8 mouse cellular contexts compared by ENCODE assay signal in the genomic region with DNA sequence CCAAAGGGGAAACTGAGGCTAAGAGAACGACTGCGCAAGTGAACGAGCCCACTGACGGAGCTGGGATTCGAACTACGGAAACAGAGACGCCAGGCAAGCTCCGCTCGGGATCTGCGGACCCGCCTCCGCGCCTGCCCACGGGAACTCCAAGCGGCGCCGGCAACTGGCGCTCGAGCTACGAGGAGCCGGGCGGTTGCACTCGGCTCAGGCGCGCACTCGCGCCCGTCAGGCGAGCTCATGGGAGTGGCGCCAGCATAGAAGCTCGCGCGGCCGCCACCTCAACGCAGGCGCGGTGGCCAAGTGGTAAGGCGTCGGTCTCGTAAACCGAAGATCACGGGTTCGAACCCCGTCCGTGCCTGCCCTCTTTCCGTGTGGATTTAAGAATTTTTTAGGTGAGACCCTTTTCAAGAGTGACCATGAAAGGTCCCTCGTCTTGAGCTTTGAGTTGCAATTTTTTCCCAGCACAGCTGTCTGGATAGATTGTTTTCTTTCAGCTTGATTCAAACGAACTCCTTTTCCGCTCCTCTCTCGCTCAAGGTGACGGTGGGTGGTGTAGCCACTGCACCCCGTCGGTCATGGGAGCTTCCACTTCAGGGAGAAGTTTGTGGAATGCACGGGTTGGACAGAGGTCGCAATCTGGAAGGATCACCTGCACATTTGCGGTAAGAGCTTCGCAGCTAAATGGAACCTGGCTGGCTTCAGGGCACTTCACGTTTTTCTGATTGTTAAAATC.
A peak's percentile ranks its signal among the peaks of the same experiment; 100 is the strongest.
DNase-seq lines count a peak whose midpoint lies in the region; ATAC-seq and TF ChIP-seq lines count a peak whose summit lies in the region.

No protein-coding gene starts in this region.

- peak overlapping the region; percentile 67 for H3K4me2 ChIP-seq in embryonic facial prominence, embryonic 13.5 days
- peak overlapping the region; percentile 51 for H3K4me2 ChIP-seq in limb, embryonic 11.5 days (ENCODE audit: low read depth, severe bottlenecking)
- peak overlapping the region; percentile 64 for H3K4me2 ChIP-seq in midbrain, embryonic 13.5 days (replicated peaks)

- H3K27me3 ChIP-seq in embryonic facial prominence, embryonic 13.5 days = no peaks in the 10 kb centered on the region
- no peaks in the 10 kb centered on the region for H3K27me3 ChIP-seq in heart, adult 2 months (ENCODE audit: control insufficient read depth, insufficient read depth, low read length)
- no peaks in the 10 kb centered on the region for H3K27me3 ChIP-seq in kidney, adult 2 months (replicated peaks; ENCODE audit: control insufficient read depth, insufficient read depth, low read length)
- H3K27me3 ChIP-seq in limb, embryonic 11.5 days (ENCODE audit: control insufficient read depth, insufficient read depth, low read length) = no peaks in the 10 kb centered on the region
- no peaks in the 10 kb centered on the region for H3K27me3 ChIP-seq in midbrain, embryonic 13.5 days
- no peaks in the 10 kb centered on the region for H3K27me3 ChIP-seq in small intestine, adult 2 months (ENCODE audit: control insufficient read depth, insufficient read depth, low read length)

- under 1% methylated on average over 58 of the region's 58 CpGs for WGBS in embryonic facial prominence, embryonic 13.5 days
- under 1% methylated on average over 58 of the region's 58 CpGs for WGBS in heart, adult 2 months
- under 1% methylated on average over 58 of the region's 58 CpGs for WGBS in kidney, adult 2 months
- under 1% methylated on average over 58 of the region's 58 CpGs for WGBS in limb, embryonic 11.5 days
- under 1% methylated on average over 58 of the region's 58 CpGs for WGBS in midbrain, embryonic 13.5 days
- WGBS in small intestine, adult 2 months = under 1% methylated on average over 58 of the region's 58 CpGs

- DNase-seq in 3T3-L1 (ENCODE audit: low read depth, low spot score) = peak; percentile 94
- peak; percentile 95 to 98 for DNase-seq in adrenal gland, postnatal 4 days (ENCODE audit: low spot score in 2 of 2)
- peak; percentile 98 to 99 for DNase-seq in heart, adult 2 months
- peak; percentile 98 for DNase-seq in kidney, adult 2 months
- DNase-seq in limb, embryonic 11.5 days (ENCODE audit: low spot score) = peak; percentile 99

- no peaks in the 10 kb centered on the region for H3K36me3 ChIP-seq in embryonic facial prominence, embryonic 13.5 days
- H3K36me3 ChIP-seq in heart, adult 2 months (ENCODE audit: control insufficient read depth, insufficient read depth, low read length) = no peaks in the 10 kb centered on the region
- H3K36me3 ChIP-seq in kidney, adult 2 months (ENCODE audit: control insufficient read depth, insufficient read depth, low read length) = no peaks in the 10 kb centered on the region
- H3K36me3 ChIP-seq in limb, embryonic 11.5 days (ENCODE audit: control insufficient read depth, insufficient read depth, low read length) = no peaks in the 10 kb centered on the region
- H3K36me3 ChIP-seq in midbrain, embryonic 13.5 days = no peaks in the 10 kb centered on the region
- H3K36me3 ChIP-seq in small intestine, adult 2 months (ENCODE audit: control insufficient read depth, insufficient read depth, low read length) = no peaks in the 10 kb centered on the region

- ATAC-seq in embryonic facial prominence, embryonic 13.5 days (ENCODE audit: insufficient number of reproducible peaks, insufficient read depth, low FRiP score, low TSS enrichment, low read depth) = peak; percentile 90
- peak; percentile 92 for ATAC-seq in limb, embryonic 11.5 days (ENCODE audit: insufficient number of reproducible peaks, low FRiP score, low TSS enrichment, low read depth)
- ATAC-seq in midbrain, embryonic 13.5 days = peak; percentile 97

- peak; percentile 30 for TF ChIP-seq CTCF in heart, adult 2 months (IDR thresholded peaks at IDR 0.05)
- no peak for TF ChIP-seq CTCF in kidney, adult 2 months (conservative IDR thresholded peaks at IDR 0.05; ENCODE audit: insufficient read depth, insufficient read length, low read depth, low read length)
- TF ChIP-seq CTCF in small intestine, adult 2 months (IDR thresholded peaks at IDR 0.05; ENCODE audit: extremely low read depth, insufficient read length, insufficient replicate concordance, low read depth, low read length) = 0 out of 2 replicates have a peak, but pooled peaks have one; percentile 2

- no peaks in the 10 kb centered on the region for H3K9me3 ChIP-seq in embryonic facial prominence, embryonic 13.5 days
- H3K9me3 ChIP-seq in limb, embryonic 11.5 days (ENCODE audit: control insufficient read depth, low read length) = no peaks in the 10 kb centered on the region
- H3K9me3 ChIP-seq in midbrain, embryonic 13.5 days = no peaks in the 10 kb centered on the region

- H3K9ac ChIP-seq in embryonic facial prominence, embryonic 13.5 days = peak overlapping the region; percentile 70
- peak overlapping the region; percentile 67 for H3K9ac ChIP-seq in heart, adult 2 months (ENCODE audit: low read depth, low read length)
- peak overlapping the region; percentile 32 for H3K9ac ChIP-seq in limb, embryonic 11.5 days (ENCODE audit: low read length)
- H3K9ac ChIP-seq in midbrain, embryonic 13.5 days (replicated peaks) = peak overlapping the region; percentile 62

- H3K27ac ChIP-seq in embryonic facial prominence, embryonic 13.5 days = peak overlapping the region; percentile 18
- peak overlapping the region; percentile 70 for H3K27ac ChIP-seq in heart, adult 2 months
- no peak overlapping the region for H3K27ac ChIP-seq in kidney, adult 2 months (ENCODE audit: insufficient read depth, low read depth, low read length)
- H3K27ac ChIP-seq in limb, embryonic 11.5 days (replicated peaks; ENCODE audit: low read depth, low read length) = no peak overlapping the region
- peak overlapping the region; percentile 27; the same call in 1 of the 2 replicates for H3K27ac ChIP-seq in midbrain, embryonic 13.5 days
- H3K27ac ChIP-seq in small intestine, adult 2 months (ENCODE audit: insufficient read depth, low read depth, low read length) = no peak overlapping the region

- 0 out of 2 replicates have a peak, but pooled peaks cover 6% of the 10 kb centered on the region for H3K4me1 ChIP-seq in embryonic facial prominence, embryonic 13.5 days
- H3K4me1 ChIP-seq in heart, adult 2 months (ENCODE audit: control insufficient read depth, insufficient read depth, low read length) = no peaks in the 10 kb centered on the region; the same call in 1 of the 2 replicates
- no peaks in the 10 kb centered on the region for H3K4me1 ChIP-seq in kidney, adult 2 months (ENCODE audit: control insufficient read depth, insufficient read depth, low read length)
- no peaks in the 10 kb centered on the region; the same call in 1 of the 2 replicates for H3K4me1 ChIP-seq in limb, embryonic 11.5 days (ENCODE audit: control insufficient read depth, insufficient read depth, low read length)
- H3K4me1 ChIP-seq in midbrain, embryonic 13.5 days (replicated peaks) = peaks cover 8% of the 10 kb centered on the region
- no peaks in the 10 kb centered on the region for H3K4me1 ChIP-seq in small intestine, adult 2 months (ENCODE audit: control insufficient read depth, insufficient read depth, insufficient read length, low read length)

- peak; percentile 78; the same call in 1 of the 2 replicates for TF ChIP-seq EP300 in heart, adult 2 months (IDR thresholded peaks at IDR 0.05; ENCODE audit: insufficient read depth, low read depth, low read length)

- intact Hi-C loops in heart, adult 2 months (cut with DNase I) = no loop called here

- TF ChIP-seq POLR2A in heart, adult 2 months (IDR thresholded peaks at IDR 0.05; ENCODE audit: insufficient read depth, low read depth, low read length) = no peak
- no peak for TF ChIP-seq POLR2A in kidney, adult 2 months (IDR thresholded peaks at IDR 0.05; ENCODE audit: low read depth, low read length)
- peak; percentile 37; the same call in 1 of the 2 replicates for TF ChIP-seq POLR2A in small intestine, adult 2 months (IDR thresholded peaks at IDR 0.05; ENCODE audit: low read depth, low read length)

- peak overlapping the region; percentile 59 for H3K4me3 ChIP-seq in embryonic facial prominence, embryonic 13.5 days
- H3K4me3 ChIP-seq in heart, adult 2 months = peak overlapping the region; percentile 78
- peak overlapping the region; percentile 73 for H3K4me3 ChIP-seq in kidney, adult 2 months (ENCODE audit: insufficient read depth, low read depth, low read length)
- H3K4me3 ChIP-seq in limb, embryonic 11.5 days (ENCODE audit: low read depth, low read length) = peak overlapping the region; percentile 46
- H3K4me3 ChIP-seq in midbrain, embryonic 13.5 days (replicated peaks) = peak overlapping the region; percentile 58
- peak overlapping the region; percentile 78 for H3K4me3 ChIP-seq in small intestine, adult 2 months (ENCODE audit: low read depth, low read length)

- H3K79me2 ChIP-seq in heart, adult 2 months (replicated peaks; ENCODE audit: control insufficient read depth, insufficient read depth, low read length) = no peaks in the 10 kb centered on the region

Comparison
In these comparisons a context has a peak if more than half of its experiments do, and no peak if none do; other contexts are left out.
1. H3K27ac ChIP-seq: peak in embryonic facial prominence, embryonic 13.5 days (single experiment), heart, adult 2 months (single experiment) and midbrain, embryonic 13.5 days (single experiment); none in kidney, adult 2 months (single experiment), limb, embryonic 11.5 days (single experiment) and small intestine, adult 2 months (single experiment).
2. Peak in every context shown above with its lines, with median percentiles within 50 percentile points of each other: DNase-seq, ATAC-seq, H3K4me2 ChIP-seq, H3K4me3 ChIP-seq and H3K9ac ChIP-seq.